Mouse (Mus musculus) CH12.LX (cell line): ENCODE data around the gene Plbd2. TPM values are rescaled to one million over a fixed set of nuclear protein-coding genes. Genes with fewer than 3 reads are reported as not detected.

Experiments
- DNase-seq: peaks from one replicate; pipeline ENCODE4 v3.0.0-alpha.2; 2013; ENCODE audit errors: extremely low read depth
- H3K27ac ChIP-seq: 2 replicates; pipeline ENCODE4 v1.5.1; 2012; ENCODE audit warnings: low read depth, mild to moderate bottlenecking, control low read depth, moderate library complexity; ENCODE audit not compliant: insufficient read depth
- H3K27me3 ChIP-seq: replicated peaks from 2 replicates; pipeline ENCODE3; 2012; ENCODE audit warnings: inconsistent platforms
- H3K36me3 ChIP-seq, 2 experiments: replicated peaks in 1 of 2; 2 replicates each; pipeline versions ENCODE3 to v1.6.1; 2012; ENCODE audit warnings: inconsistent platforms in 1 of 2, low read length in 1 of 2, mild to moderate bottlenecking in 1 of 2, mixed read lengths in 1 of 2, moderate library complexity in 1 of 2; ENCODE audit not compliant: control insufficient read depth in 1 of 2, insufficient read depth in 1 of 2
- H3K4me1 ChIP-seq, 2 experiments: 2 replicates each; pipeline ENCODE4 v1.6.1; 2012; ENCODE audit warnings: inconsistent platforms in 1 of 2, moderate library complexity in 1 of 2; ENCODE audit not compliant: insufficient read depth in 2 of 2, control insufficient read depth in 1 of 2
- H3K4me2 ChIP-seq: 2 replicates; pipeline ENCODE4 v1.6.1; 2012; ENCODE audit warnings: low read depth, mild to moderate bottlenecking, control low read depth; ENCODE audit not compliant: poor library complexity, insufficient read depth, severe bottlenecking
- H3K4me3 ChIP-seq, 3 experiments: fragments of 150-350 bp in 1 of 3; sonication (generic) in 1 of 3; replicated peaks in 1 of 3; 2 replicates each; pipeline versions ENCODE3 to v1.5.1; 2011 to 2012; ENCODE audit warnings: low read depth in 2 of 3, low read length in 2 of 3, mild to moderate bottlenecking in 2 of 3, moderate library complexity in 2 of 3, control low read depth in 1 of 3, improper control_type of control experiment in 1 of 3, inconsistent platforms in 1 of 3, mixed read lengths in 1 of 3; ENCODE audit not compliant: poor library complexity in 1 of 3
- H3K79me2 ChIP-seq: replicated peaks from 2 replicates; pipeline ENCODE4 v1.6.1; 2012; ENCODE audit warnings: mild to moderate bottlenecking, moderate library complexity; ENCODE audit not compliant: control insufficient read depth, poor library complexity, insufficient read depth, severe bottlenecking; ENCODE audit errors: extremely low read depth
- H3K9ac ChIP-seq: 2 replicates; pipeline ENCODE4 v1.6.1; 2012; ENCODE audit warnings: low read depth, mild to moderate bottlenecking, control low read depth, moderate library complexity; ENCODE audit not compliant: insufficient read depth
- H3K9me3 ChIP-seq: replicated peaks from 2 replicates; pipeline ENCODE3; 2012; ENCODE audit warnings: low read length, inconsistent platforms, mixed read lengths
- BHLHE40 ChIP-seq: IDR thresholded peaks from 2 replicates; pipeline ENCODE4 v1.6.1; 2011; ENCODE audit warnings: mild to moderate bottlenecking, low read depth, low read length, improper control_type of control experiment
- CHD2 ChIP-seq: IDR thresholded peaks from 2 replicates; pipeline ENCODE4 v1.6.1; 2011; ENCODE audit warnings: low read length, improper control_type of control experiment
- E2F4 ChIP-seq: IDR thresholded peaks from 2 replicates; pipeline ENCODE4 v1.6.1; 2011; ENCODE audit warnings: low read depth, low read length, improper control_type of control experiment; ENCODE audit not compliant: insufficient replicate concordance
- ELF1 ChIP-seq: IDR thresholded peaks from 2 replicates; pipeline ENCODE4 v1.6.1; 2014; ENCODE audit warnings: low read depth, mild to moderate bottlenecking, inconsistent platforms, low read length, improper control_type of control experiment
- EP300 ChIP-seq: IDR thresholded peaks from 2 replicates; pipeline ENCODE4 v1.6.1; 2011; ENCODE audit warnings: low read length, improper control_type of control experiment
- ETS1 ChIP-seq: conservative IDR thresholded peaks from 2 replicates; pipeline ENCODE4 v1.6.1; 2012; ENCODE audit warnings: low read depth, mild to moderate bottlenecking, inconsistent platforms, low read length, improper control_type of control experiment, moderate library complexity
- GABPA ChIP-seq: IDR thresholded peaks from 2 replicates; pipeline ENCODE4 v1.6.1; 2012; ENCODE audit warnings: low read depth, low read length, improper control_type of control experiment, inconsistent platforms; ENCODE audit not compliant: insufficient replicate concordance
- IRF4 ChIP-seq: IDR thresholded peaks from 2 replicates; pipeline ENCODE4 v1.6.1; 2014; ENCODE audit warnings: low read depth, mild to moderate bottlenecking, inconsistent platforms, low read length, improper control_type of control experiment
- JUN ChIP-seq: IDR thresholded peaks from 2 replicates; pipeline ENCODE4 v1.6.1; 2011; ENCODE audit warnings: low read depth, mild to moderate bottlenecking, low read length, improper control_type of control experiment, moderate library complexity; ENCODE audit not compliant: insufficient read depth
- MAFK ChIP-seq: IDR thresholded peaks from 2 replicates; pipeline ENCODE4 v1.6.1; 2011; ENCODE audit warnings: low read length, improper control_type of control experiment; ENCODE audit not compliant: insufficient replicate concordance
- MAX ChIP-seq: IDR thresholded peaks from 2 replicates; pipeline ENCODE4 v1.6.1; 2011; ENCODE audit warnings: low read length, improper control_type of control experiment
- MAZ ChIP-seq: IDR thresholded peaks from 2 replicates; pipeline ENCODE4 v1.6.1; 2012; ENCODE audit warnings: low read depth, mild to moderate bottlenecking, inconsistent platforms, low read length, improper control_type of control experiment, moderate library complexity
- MEF2A ChIP-seq: IDR thresholded peaks from 2 replicates; pipeline ENCODE4 v1.6.1; 2014; ENCODE audit warnings: low read depth, mild to moderate bottlenecking, inconsistent platforms, low read length, improper control_type of control experiment, borderline replicate concordance
- MXI1 ChIP-seq: IDR thresholded peaks from 2 replicates; pipeline ENCODE4 v1.6.1; 2011; ENCODE audit warnings: mild to moderate bottlenecking, low read depth, low read length, improper control_type of control experiment
- NELFE ChIP-seq: IDR thresholded peaks from 2 replicates; pipeline ENCODE4 v1.6.1; 2011; ENCODE audit warnings: low read depth, low read length, improper control_type of control experiment
- POLR2A ChIP-seq: IDR thresholded peaks from 2 replicates; pipeline ENCODE4 v1.6.1; 2011; ENCODE audit warnings: low read depth, mild to moderate bottlenecking, improper control_type of control experiment, low read length
- SIN3A ChIP-seq: IDR thresholded peaks from 2 replicates; pipeline ENCODE4 v1.6.1; 2012; ENCODE audit warnings: low read length, improper control_type of control experiment, inconsistent platforms
- SMC3 ChIP-seq: IDR thresholded peaks from 2 replicates; pipeline ENCODE4 v1.6.1; 2011; ENCODE audit warnings: low read depth, low read length, improper control_type of control experiment
- UBTF ChIP-seq: IDR thresholded peaks from 2 replicates; pipeline ENCODE4 v1.6.1; 2012; ENCODE audit warnings: low read depth, mild to moderate bottlenecking, inconsistent platforms, low read length, improper control_type of control experiment, moderate library complexity
- USF1 ChIP-seq: IDR thresholded peaks from 2 replicates; pipeline ENCODE4 v1.6.1; 2014; ENCODE audit warnings: low read depth, mild to moderate bottlenecking, inconsistent platforms, low read length, improper control_type of control experiment
- USF2 ChIP-seq: conservative IDR thresholded peaks from 2 replicates; pipeline ENCODE4 v1.6.1; 2011; ENCODE audit warnings: low read depth, low read length, improper control_type of control experiment
- ZMIZ1 ChIP-seq: IDR thresholded peaks from 2 replicates; pipeline ENCODE4 v1.6.1; 2012; ENCODE audit warnings: low read depth, mild to moderate bottlenecking, inconsistent platforms, low read length, improper control_type of control experiment
- ZNF384 ChIP-seq: IDR thresholded peaks from 2 replicates; pipeline ENCODE4 v1.6.1; 2012; ENCODE audit warnings: low read depth, low read length, improper control_type of control experiment, inconsistent platforms
- dilution Hi-C: fragments of 300-500 bp; cut with MboI; formaldehyde crosslinking; loops from 2 replicates; pipeline ENCODE4 v1.14.3; 2020; ENCODE audit warnings: low sequenced_read_pairs; ENCODE audit not compliant: extremely low pct_unique_long_range_greater_than_20kb, extremely low pct_ligation_motif_present
- in situ Hi-C: fragments of 300-500 bp; cut with MboI; formaldehyde crosslinking; loops from 3 replicates; pipeline ENCODE4 v1.14.3; 2019; ENCODE audit warnings: low sequenced_read_pairs, low pct_ligation_motif_present, low pct_unique_long_range_greater_than_20kb, mixed read lengths
- polyA plus RNA-seq: library from polyadenylated mRNA; unstranded; fragments of >175 nt; gene quantifications from 2 replicates; pipeline ENCODE4 v1.2.1, GENCODE M21; 2012; ENCODE audit warnings: low read depth; ENCODE audit not compliant: insufficient read length
- total RNA-seq, 2 experiments: library from RNA; depleted of rRNA; stranded (reverse); fragments of 300-350 nt in 1 of 2; fragments of >200 nt in 1 of 2; gene quantifications; 2 replicates each; pipeline ENCODE4 v1.2.3; 2012 to 2014

Gene Plbd2
- 10.8 and 21.3 TPM in 2 replicates for total RNA-seq (2012; rRNA removed)
- 7.1 and 9.0 TPM in 2 replicates for total RNA-seq (2014; rRNA removed)
- 24.3 and 28.8 TPM in 2 replicates for polyA plus RNA-seq

GRCm38 (mm10) chr5:120503144-120503795 lies at the start of gene Plbd2:
Gene Plbd2, minus strand, starts transcription at chr5:120503625.
- H3K27ac ChIP-seq = peak within 1 kb of the TSS; percentile 48
- H3K36me3 ChIP-seq = peaks cover 9 to 19% of the 10 kb centered on the region in 2 experiments
- in situ Hi-C loops (loop anchor here (25.0 kb wide), 1 partner anchor 209 kb away; the partner anchor contains the start of gene Dtx1), dilution Hi-C loops (no loop called here)
- TF ChIP-seq SMC3 (no peak), SIN3A (peak; percentile 76; the same call in 1 of the 2 replicates), E2F4 (no peak), IRF4 (peak; percentile 76; the same call in 1 of the 2 replicates), MXI1 (peak; percentile 89), POLR2A (peak; percentile 81), EP300 (peak; percentile 72), ETS1 (peak; percentile 91), MAFK (peak; percentile 42; the same call in 1 of the 2 replicates), NELFE (peak; percentile 38; the same call in 1 of the 2 replicates), GABPA (no peak), MEF2A (peak; percentile 63; the same call in 1 of the 2 replicates), UBTF (no peak), ELF1 (peak; percentile 97), JUN (0 out of 2 replicates have a peak, but pooled peaks have one; percentile 17), CHD2 (no peak), MAZ (0 out of 2 replicates have a peak, but pooled peaks have one; percentile 18), MAX (no peak), BHLHE40 (peak; percentile 68), USF1 (peak; percentile 92), ZNF384 (peak; percentile 99), ZMIZ1 (peak; percentile 51; the same call in 1 of the 2 replicates), USF2 (peak; percentile 75)
- H3K4me1 ChIP-seq = peaks cover 11 to 54% of the 10 kb centered on the region in 2 experiments
- peak within 1 kb of the TSS; percentile 87 for H3K9ac ChIP-seq
- DNase-seq = peak; percentile 81
- H3K79me2 ChIP-seq = peaks cover 12% of the 10 kb centered on the region
- no peaks in the 10 kb centered on the region for H3K9me3 ChIP-seq
- peak within 1 kb of the TSS; percentile 89 for H3K4me2 ChIP-seq
- peaks cover 12% of the 10 kb centered on the region for H3K27me3 ChIP-seq
- H3K4me3 ChIP-seq = peak within 1 kb of the TSS; percentile 85 to 89 (median 87)
